Mouse (Mus musculus): ENCODE measurements around the gene Mrpl14.

GRCm38 (mm10) chr17:45733735-45734301 is 47.7 kb downstream of the Mrpl14 start, which contains the start of gene 1600014C23Rik:
- TF ChIP-seq TAL1 (IDR thresholded peaks at IDR 0.05; ENCODE audit: low read length) (no peak), GATA1 (IDR thresholded peaks at IDR 0.05; ENCODE audit: low read length) (no peak)

Measured in erythroblast, embryonic 14.5 days (primary cell).